19 mouse cellular contexts compared by ENCODE assay signal in genomic region chr12:4879048-4879447, GRCm38 (mm10). TPM values are rescaled to one million over a fixed set of nuclear protein-coding genes. Genes with fewer than 3 reads are reported as not detected.
DNase-seq lines count a peak whose midpoint lies in the region; ATAC-seq and TF ChIP-seq lines count a peak whose summit lies in the region.
"Had no signal": no experiment of that assay in that cellular context is flagged by ENCODE, and none has a peak within 500 bp of the region (broad histone marks: within the 10 kb centered on the region; RNA-seq: fewer than 3 reads in every experiment).

No protein-coding gene starts in this region.

- H3K36me3 ChIP-seq in liver, adult 2 months (ENCODE audit: control insufficient read depth, insufficient read depth, low read length) = peaks cover 15% of the 10 kb centered on the region
- peaks cover 55% of the 10 kb centered on the region for H3K36me3 ChIP-seq in liver, embryonic 12.5 days

- no peak overlapping the region for H3K4me3 ChIP-seq in liver, adult 2 months (ENCODE audit: insufficient read depth, low read depth, low read length)
- H3K4me3 ChIP-seq in liver, embryonic 12.5 days = no peak overlapping the region
- H3K4me3 ChIP-seq: embryonic facial prominence, embryonic 13.5 days; forebrain, embryonic 15.5 days; limb, embryonic 12.5 days; stomach, embryonic 15.5 days had no signal

- no peak overlapping the region for H3K9ac ChIP-seq in liver, adult 2 months (ENCODE audit: low read depth, low read length)
- no peak overlapping the region for H3K9ac ChIP-seq in liver, embryonic 12.5 days
- H3K9ac ChIP-seq: embryonic facial prominence, embryonic 13.5 days; forebrain, embryonic 15.5 days; limb, embryonic 12.5 days; stomach, embryonic 15.5 days had no signal

- TF ChIP-seq CTCF in liver, adult 2 months (IDR thresholded peaks at IDR 0.05; ENCODE audit: low read depth, low read length) = no peak

- no peak overlapping the region for H3K4me2 ChIP-seq in liver, embryonic 12.5 days
- H3K4me2 ChIP-seq: embryonic facial prominence, embryonic 13.5 days; forebrain, embryonic 15.5 days; limb, embryonic 12.5 days; stomach, embryonic 15.5 days had no signal

- peaks cover 5% of the 10 kb centered on the region for H3K4me1 ChIP-seq in liver, adult 2 months (ENCODE audit: control insufficient read depth, insufficient read depth, low read length)
- H3K4me1 ChIP-seq in liver, embryonic 12.5 days = peaks cover 29% of the 10 kb centered on the region

- no peaks in the 10 kb centered on the region for H3K27me3 ChIP-seq in liver, adult 2 months (ENCODE audit: control insufficient read depth, insufficient read depth, low read length)
- no peaks in the 10 kb centered on the region for H3K27me3 ChIP-seq in liver, embryonic 12.5 days (replicated peaks)
- H3K27me3 ChIP-seq: embryonic facial prominence, embryonic 13.5 days; forebrain, embryonic 15.5 days; stomach, embryonic 15.5 days had no signal

- ATAC-seq in liver, embryonic 12.5 days = no peak
- ATAC-seq: activated CD4-positive, CD25-positive, alpha-beta regulatory T cell, adult 4 months; forebrain, embryonic 15.5 days had no signal

- peak; percentile 74 for DNase-seq in heart, adult 11 months
- DNase-seq in heart, postnatal 10 days = no peak
- DNase-seq in liver, adult 2 months (ENCODE audit: extremely low read depth, low read depth, low spot score) = peak; percentile 26
- peak; percentile 38 for DNase-seq in 416B (ENCODE audit: low read depth)
- peak; percentile 67 for DNase-seq in ZHBTc4 (ENCODE audit: low read depth, low spot score)
- DNase-seq in frontal cortex, postnatal 10 days (ENCODE audit: low spot score in 2 of 2) = no peak
- DNase-seq in layer of hippocampus, postnatal 10 days (ENCODE audit: low spot score in 2 of 2) = no peak
- DNase-seq: cerebellum, adult 9-11 months; gastrocnemius, postnatal 36 days; heart, postnatal 36 days; kidney, adult 11 months; right cerebral cortex, postnatal 14 days had no signal

- WGBS in liver, adult 2 months = 95% methylated on average over 5 of the region's 5 CpGs
- WGBS in liver, embryonic 12.5 days (ENCODE audit: insufficient replicate concordance) = 86% methylated on average over 5 of the region's 5 CpGs

- no peak overlapping the region for H3K27ac ChIP-seq in liver, adult 2 months (replicated peaks; ENCODE audit: insufficient read depth, low read depth, low read length)
- H3K27ac ChIP-seq in liver, embryonic 12.5 days = no peak overlapping the region
- H3K27ac ChIP-seq: embryonic facial prominence, embryonic 13.5 days; forebrain, embryonic 15.5 days; limb, embryonic 12.5 days; macrophage; stomach, embryonic 15.5 days had no signal

- no peaks in the 10 kb centered on the region for H3K79me2 ChIP-seq in liver, adult 2 months (ENCODE audit: control insufficient read depth, insufficient read depth, low read length)

- intact Hi-C loops in heart, postnatal 10 days (cut with DNase I) = no loop called here

- TF ChIP-seq POLR2A in liver, adult 2 months (IDR thresholded peaks at IDR 0.05; ENCODE audit: extremely low read depth, insufficient read depth, low read length) = no peak

- no peaks in the 10 kb centered on the region for H3K9me3 ChIP-seq in liver, embryonic 12.5 days (replicated peaks)
- H3K9me3 ChIP-seq: embryonic facial prominence, embryonic 13.5 days; forebrain, embryonic 15.5 days; limb, embryonic 12.5 days; stomach, embryonic 15.5 days had no signal

RNA-seq across cellular contexts. Expression of gene Mfsd2b, which starts 4.9 kb away (rescaled TPM):
- total RNA-seq in heart, postnatal 10 days (2021) = 1 to 10 TPM in 1 of 2 experiments, under 1 TPM in 1; 0.64 to 2.0 TPM
- 0.13 and 0.18 TPM in 2 replicates for total RNA-seq in liver, adult 2 months (2014; rRNA removed)
- 0.17 and 0.39 TPM in 2 replicates for polyA plus RNA-seq in liver, adult 2 months (2012; rRNA removed)
- 94.8 TPM in 2 replicates for polyA plus RNA-seq in liver, embryonic 12.5 days (2016; fragmentation: Nextera tagmentation; extraction: Ambion mirVana)
- under 1 TPM; 0.76 to 0.82 TPM for total RNA-seq in layer of hippocampus, postnatal 10 days (2021)

RNA-seq across cellular contexts. Expression of gene Ubxn2a, which starts 28.5 kb away (rescaled TPM):
- 10 to 100 TPM; 49.3 to 54.5 TPM for total RNA-seq in heart, postnatal 10 days (2021)
- 15.6 and 18.7 TPM in 2 replicates for total RNA-seq in liver, adult 2 months (2014; rRNA removed)
- polyA plus RNA-seq in liver, adult 2 months (2012; rRNA removed) = 3.2 and 3.4 TPM in 2 replicates
- 48.0 and 50.9 TPM in 2 replicates for polyA plus RNA-seq in liver, embryonic 12.5 days (2016; fragmentation: Nextera tagmentation; extraction: Ambion mirVana)
- total RNA-seq in layer of hippocampus, postnatal 10 days (2021) = 10 to 100 TPM; 39.7 to 45.4 TPM

RNA-seq across cellular contexts. Expression of gene Wdcp, which starts 35.9 kb away (rescaled TPM):
- total RNA-seq in heart, postnatal 10 days (2021) = 1 to 10 TPM; 8.7 to 9.1 TPM
- 7.9 and 8.0 TPM in 2 replicates for total RNA-seq in liver, adult 2 months (2014; rRNA removed)
- 7.4 and 8.4 TPM in 2 replicates for polyA plus RNA-seq in liver, adult 2 months (2012; rRNA removed)
- 19.9 and 21.0 TPM in 2 replicates for polyA plus RNA-seq in liver, embryonic 12.5 days (2016; fragmentation: Nextera tagmentation; extraction: Ambion mirVana)
- 10 to 100 TPM; 11.4 to 12.1 TPM for total RNA-seq in layer of hippocampus, postnatal 10 days (2021)

RNA-seq across cellular contexts. Expression of gene Fkbp1b, which starts 37.7 kb away (rescaled TPM):
- 1 to 10 TPM; 3.6 to 4.0 TPM for total RNA-seq in heart, postnatal 10 days (2021)
- total RNA-seq in liver, adult 2 months (2014; rRNA removed) = 0.13 and 0.55 TPM in 2 replicates
- 0.25 and 0.80 TPM in 2 replicates for polyA plus RNA-seq in liver, adult 2 months (2012; rRNA removed)
- polyA plus RNA-seq in liver, embryonic 12.5 days (2016; fragmentation: Nextera tagmentation; extraction: Ambion mirVana) = 5.0 and 5.2 TPM in 2 replicates
- total RNA-seq in layer of hippocampus, postnatal 10 days (2021) = 100 to 1,000 TPM; 115 to 124 TPM
- polyA plus RNA-seq: activated CD4-positive, CD25-positive, alpha-beta regulatory T cell, adult 4 months had no signal

RNA-seq across cellular contexts. Expression of gene Atad2b, which starts 38.1 kb away (rescaled TPM):
- total RNA-seq in heart, postnatal 10 days (2021) = 10 to 100 TPM; 25.6 to 30.0 TPM
- 12.5 and 13.6 TPM in 2 replicates for total RNA-seq in liver, adult 2 months (2014; rRNA removed)
- 5.3 and 7.2 TPM in 2 replicates for polyA plus RNA-seq in liver, adult 2 months (2012; rRNA removed)
- polyA plus RNA-seq in liver, embryonic 12.5 days (2016; fragmentation: Nextera tagmentation; extraction: Ambion mirVana) = 12.8 and 15.2 TPM in 2 replicates
- 10 to 100 TPM; 30.6 to 32.3 TPM for total RNA-seq in layer of hippocampus, postnatal 10 days (2021)

Comparison
In these comparisons a context has a peak if more than half of its experiments do, and no peak if none do; other contexts are left out.
1. DNase-seq: peak in heart, adult 11 months (single experiment), liver, adult 2 months (single experiment), 416B (single experiment) and ZHBTc4 (single experiment); none in heart, postnatal 10 days (0 of 2), frontal cortex, postnatal 10 days (0 of 2) and layer of hippocampus, postnatal 10 days (0 of 2).